Mouse (Mus musculus): ENCODE measurements around the gene Col6a5.
A peak's percentile ranks its signal among the peaks of the same experiment; 100 is the strongest.
"Not testable (repeated sequence)": the region's sequence is repeated elsewhere in the genome, so short reads cannot be mapped to it uniquely, and the experiment has no call there.

Gene Col6a5

DNA sequence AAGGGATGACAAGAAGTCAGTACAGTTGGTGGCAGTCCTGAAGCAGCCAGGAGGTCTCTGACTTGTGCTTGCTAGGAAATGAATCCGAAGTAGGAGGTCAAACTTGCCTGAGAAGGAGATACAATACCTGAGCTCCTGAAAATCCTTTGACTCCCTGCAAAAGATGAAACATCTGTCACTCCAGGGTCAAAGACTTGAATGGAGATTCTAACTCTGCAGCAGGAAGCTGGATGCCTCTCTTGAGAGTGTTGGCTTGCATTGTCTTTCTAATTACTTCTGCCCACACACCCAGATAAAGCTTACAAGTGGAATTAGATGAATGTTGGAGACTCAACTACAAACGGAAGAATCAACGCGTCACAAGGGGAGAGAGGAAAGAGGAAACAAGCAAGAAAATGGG is 45.3 kb downstream of the Col6a5 start:
- ATAC-seq (ENCODE audit: insufficient number of reproducible peaks, low FRiP score, low TSS enrichment): no peak

DNA sequence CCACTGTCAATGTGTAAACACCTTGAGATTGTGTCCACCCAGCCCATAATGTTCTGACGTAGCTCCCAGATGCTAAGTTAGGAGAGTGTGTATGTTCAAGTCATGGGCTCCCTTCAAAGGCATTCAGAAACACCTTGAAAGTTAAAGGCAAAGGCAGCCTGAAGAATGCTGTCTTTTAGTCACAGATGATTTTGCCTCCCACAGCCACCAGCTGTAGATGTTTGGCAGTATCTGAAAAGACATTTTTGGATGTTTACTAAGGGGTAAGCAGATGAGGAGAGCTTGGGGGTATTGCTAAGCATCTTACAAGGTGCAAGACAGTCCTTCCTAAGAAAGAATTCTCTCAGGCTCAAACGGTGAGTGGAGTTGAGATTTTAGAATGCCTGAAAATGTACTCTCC is 50.3 kb downstream of the Col6a5 start:
- ATAC-seq (ENCODE audit: insufficient number of reproducible peaks, low FRiP score, low TSS enrichment): no peak

DNA sequence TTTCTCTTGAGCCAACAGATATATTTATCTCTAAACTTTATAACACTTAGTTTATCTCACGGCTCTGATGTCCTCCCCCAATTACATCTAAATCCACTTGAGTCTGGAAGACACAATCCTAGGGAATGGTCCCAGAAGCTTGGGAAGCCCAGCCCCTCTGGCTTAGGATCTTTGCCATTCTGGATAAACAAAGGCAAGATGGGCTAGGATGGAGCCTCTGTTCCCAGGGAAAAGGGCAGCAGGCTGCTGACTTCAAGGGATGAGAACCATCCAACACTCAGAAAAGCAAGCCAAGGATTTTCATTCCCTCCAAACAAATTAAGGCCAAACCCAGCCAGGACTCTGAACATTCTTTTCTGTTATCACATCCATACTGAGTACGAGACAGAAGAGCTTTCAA is 51.1 kb downstream of the Col6a5 start:
- no peak for ATAC-seq (ENCODE audit: insufficient number of reproducible peaks, low FRiP score, low TSS enrichment)

- ATAC-seq (ENCODE audit: insufficient number of reproducible peaks, low FRiP score, low TSS enrichment): no peak
These were observed 53.0 kb downstream of the Col6a5 start for GRCm38 (mm10) chr9:105907411-105907810.

- ATAC-seq (ENCODE audit: insufficient number of reproducible peaks, low FRiP score, low TSS enrichment): no peak
These were observed 72.9 kb downstream of the Col6a5 start for GRCm38 (mm10) chr9:105887521-105887920.

DNA sequence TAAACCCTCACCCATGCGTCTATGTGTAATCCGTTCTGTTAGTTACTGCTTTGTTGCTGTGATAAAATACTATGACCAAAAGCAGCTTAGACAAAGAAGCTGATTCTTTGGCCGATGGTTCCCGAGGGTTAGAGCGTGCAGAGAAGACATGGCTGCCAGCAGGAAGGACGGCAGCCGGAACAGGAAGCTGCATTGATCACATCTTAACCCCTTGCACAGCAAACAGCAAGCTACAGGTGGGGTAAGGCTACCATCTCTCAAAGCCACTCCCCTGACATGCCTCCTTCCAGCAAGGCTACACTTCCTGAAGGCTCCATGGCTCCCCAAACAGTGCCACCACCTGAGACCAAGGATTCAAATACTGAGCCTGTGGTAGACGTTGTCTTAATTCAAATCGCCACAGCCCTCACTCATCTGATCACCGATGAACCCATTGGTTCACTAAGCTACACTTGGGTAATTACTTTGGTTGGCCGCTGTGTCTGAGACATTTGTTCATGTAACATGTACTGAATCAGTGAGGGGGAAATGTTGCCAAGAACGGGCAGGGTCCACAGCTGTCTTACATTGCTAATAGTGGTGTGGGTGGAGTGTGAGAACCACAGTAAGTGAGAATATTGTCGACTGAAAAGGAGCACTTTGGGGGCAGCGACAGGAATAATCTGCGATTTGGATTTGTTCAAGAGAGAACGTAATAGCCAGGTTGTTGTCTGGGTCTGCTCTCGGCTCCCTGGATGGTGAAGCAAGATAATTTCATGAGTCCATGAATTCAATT is 75.6 kb downstream of the Col6a5 start:
- ATAC-seq (ENCODE audit: insufficient number of reproducible peaks, low FRiP score, low TSS enrichment): no peak

DNA sequence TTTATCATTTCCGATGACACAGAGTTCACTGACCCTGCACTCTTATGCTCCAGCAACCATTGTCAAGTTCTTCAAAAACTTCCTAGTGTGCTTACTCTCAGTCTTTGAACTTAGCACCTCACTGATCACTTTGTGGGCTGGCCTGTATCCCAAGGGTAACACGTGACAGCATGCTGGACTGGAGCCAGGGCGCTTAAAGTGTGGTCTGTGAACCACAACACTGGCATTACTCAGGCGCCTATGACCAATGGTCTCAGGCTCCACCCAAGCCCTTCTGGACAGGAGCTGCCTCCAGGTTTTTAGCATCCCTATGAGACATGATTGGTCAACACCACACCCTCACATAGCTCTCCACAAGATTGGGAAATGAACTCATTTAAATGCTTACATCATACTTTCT is 79.7 kb downstream of the Col6a5 start:
- ATAC-seq (ENCODE audit: insufficient number of reproducible peaks, low FRiP score, low TSS enrichment): no peak

DNA sequence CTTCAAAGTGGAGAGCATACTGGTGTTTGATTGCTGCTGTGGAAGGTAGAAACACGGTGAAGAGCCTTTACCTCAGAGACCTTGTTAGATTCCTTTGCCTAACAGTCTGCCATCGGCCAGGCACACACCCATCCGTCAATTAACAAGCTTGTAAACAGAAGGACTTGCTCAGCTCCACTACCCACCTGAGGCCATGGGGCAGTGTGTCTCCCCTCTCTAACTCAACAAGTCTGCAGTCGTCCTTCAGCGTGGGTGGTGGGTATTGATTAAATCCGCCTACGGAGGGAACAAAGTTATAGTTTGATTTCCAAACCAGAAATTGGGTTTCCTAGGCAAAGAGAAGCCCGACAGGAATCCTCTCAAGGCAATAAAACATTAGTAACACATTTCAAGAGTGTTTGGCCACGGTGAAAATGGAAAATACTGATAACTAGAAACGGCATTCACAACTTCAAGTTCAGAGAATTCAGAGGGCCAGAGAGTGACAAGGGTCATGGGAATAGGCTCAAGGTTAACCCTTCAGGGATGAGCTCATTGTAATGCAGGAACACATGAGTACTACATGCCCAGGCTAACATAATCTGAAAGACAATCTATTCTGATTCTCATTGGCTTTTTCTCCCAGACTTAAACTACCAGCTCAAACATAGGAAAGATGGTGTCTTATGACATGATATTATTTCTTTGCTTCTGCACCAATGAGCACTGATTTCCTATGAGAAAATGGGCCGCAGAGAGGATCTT is 81.9 kb downstream of the Col6a5 start:
- no peak for ATAC-seq (ENCODE audit: insufficient number of reproducible peaks, low FRiP score, low TSS enrichment)

GRCm38 (mm10) chr9:105876124-105876523 is 84.3 kb downstream of the Col6a5 start:
- ATAC-seq (ENCODE audit: insufficient number of reproducible peaks, low FRiP score, low TSS enrichment): no peak

GRCm38 (mm10) chr9:105871643-105872042 is 88.8 kb downstream of the Col6a5 start:
- no peak for ATAC-seq (ENCODE audit: insufficient number of reproducible peaks, low FRiP score, low TSS enrichment)

GRCm38 (mm10) chr9:105857773-105858172 is 102.7 kb downstream of the Col6a5 start:
- peak; percentile 20; the same call in 1 of the 2 replicates for ATAC-seq (ENCODE audit: insufficient number of reproducible peaks, low FRiP score, low TSS enrichment)

- ATAC-seq (ENCODE audit: insufficient number of reproducible peaks, low FRiP score, low TSS enrichment): no peak
These were observed 107.7 kb downstream of the Col6a5 start for GRCm38 (mm10) chr9:105852778-105853065.

GRCm38 (mm10) chr9:105852015-105852777 is 108.2 kb downstream of the Col6a5 start:
- ATAC-seq (ENCODE audit: insufficient number of reproducible peaks, low FRiP score, low TSS enrichment): no peak

- ATAC-seq (ENCODE audit: insufficient number of reproducible peaks, low FRiP score, low TSS enrichment): no peak
These were observed 109.4 kb downstream of the Col6a5 start for GRCm38 (mm10) chr9:105851011-105851410.

- no peak for ATAC-seq (ENCODE audit: insufficient number of reproducible peaks, low FRiP score, low TSS enrichment)
These were observed 112.0 kb downstream of the Col6a5 start for GRCm38 (mm10) chr9:105848396-105848795.

- ATAC-seq (ENCODE audit: insufficient number of reproducible peaks, low FRiP score, low TSS enrichment): no peak
These were observed 113.2 kb downstream of the Col6a5 start for GRCm38 (mm10) chr9:105847261-105847660.

DNA sequence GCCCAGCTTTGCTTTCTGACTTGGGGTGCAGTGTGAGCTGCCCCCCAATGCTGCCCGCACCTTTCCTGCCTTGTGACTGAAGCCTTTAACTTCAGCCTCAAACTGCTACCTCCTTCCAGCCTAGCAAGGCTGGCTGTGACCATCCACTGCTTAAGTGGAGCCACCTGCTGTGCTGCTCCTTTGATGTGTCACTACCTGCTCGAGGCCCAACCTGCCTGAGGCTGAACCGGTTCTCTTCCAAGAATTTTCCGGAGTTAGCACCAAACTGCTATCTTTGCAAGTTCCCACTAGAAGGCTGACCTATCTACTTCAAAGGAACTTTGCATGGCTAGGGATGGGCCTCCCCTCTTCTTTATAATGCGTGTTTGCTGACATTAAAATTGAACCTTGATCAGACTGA is 119.1 kb downstream of the Col6a5 start:
- not testable (repeated sequence) for ATAC-seq (ENCODE audit: insufficient number of reproducible peaks, low FRiP score, low TSS enrichment)

GRCm38 (mm10) chr9:105839147-105839515 is 121.3 kb downstream of the Col6a5 start:
- no peak for ATAC-seq (ENCODE audit: insufficient number of reproducible peaks, low FRiP score, low TSS enrichment)

GRCm38 (mm10) chr9:105838396-105839146 is 121.9 kb downstream of the Col6a5 start:
- no peak for ATAC-seq (ENCODE audit: insufficient number of reproducible peaks, low FRiP score, low TSS enrichment)

DNA sequence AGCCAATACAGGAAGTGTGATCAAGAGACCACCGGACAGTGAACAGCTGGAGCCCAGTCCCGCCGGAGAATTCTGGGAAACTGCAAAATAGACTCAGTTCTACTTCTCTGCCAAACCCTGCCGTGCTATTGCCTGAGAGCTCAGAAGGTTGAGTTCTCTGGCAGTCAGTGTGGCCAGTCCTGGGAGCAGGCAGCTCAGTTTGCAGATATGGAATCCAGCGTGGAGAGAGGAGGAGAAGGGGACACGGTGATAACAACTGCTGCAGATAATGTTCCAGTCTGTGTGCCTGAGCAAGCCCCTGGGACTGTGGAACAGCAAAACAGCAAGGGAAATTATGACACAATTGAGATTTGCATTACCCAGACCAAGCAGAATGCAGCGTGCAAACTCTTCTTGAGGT is 124.9 kb downstream of the Col6a5 start:
- ATAC-seq (ENCODE audit: insufficient number of reproducible peaks, low FRiP score, low TSS enrichment): no peak

GRCm38 (mm10) chr9:105834799-105835198 is 125.6 kb downstream of the Col6a5 start:
- no peak for ATAC-seq (ENCODE audit: insufficient number of reproducible peaks, low FRiP score, low TSS enrichment)
